Mouse (Mus musculus) heart, adult 2 months (tissue): ENCODE results near the gene Acsl1.

Experiments
- CTCF ChIP-seq: fragments of 200-600 bp; IDR thresholded peaks from 2 replicates; pipeline ENCODE4 v1.8.1; 2022; ENCODE audit warnings: antibody characterized with exemption, mild to moderate bottlenecking, moderate library complexity
- POLR2A ChIP-seq: fragments of 200-500 bp; IDR thresholded peaks from 2 replicates; pipeline ENCODE4 v1.6.1; 2011; ENCODE audit warnings: mild to moderate bottlenecking, low read depth, low read length, control low read depth; ENCODE audit not compliant: insufficient read depth

DNA sequence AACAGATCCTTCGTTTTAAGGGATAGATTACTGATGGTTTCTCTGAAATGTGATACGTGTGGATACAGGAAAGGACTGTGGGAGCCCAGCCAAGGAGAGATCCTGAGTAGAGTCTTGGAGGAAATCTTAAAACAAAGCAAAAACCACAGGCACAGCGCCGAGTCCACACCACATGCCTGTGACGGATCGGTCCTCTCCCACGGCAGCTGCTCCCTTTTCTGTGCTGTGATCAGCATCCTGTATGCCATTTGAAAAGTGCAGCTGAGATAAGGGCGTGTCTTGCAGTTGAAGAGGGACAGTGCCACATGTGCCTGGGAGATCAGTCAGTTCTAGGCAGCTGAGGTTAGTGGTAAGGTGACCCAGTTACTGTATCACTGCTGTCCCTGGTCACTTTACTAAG lies 41.7 kb downstream of the Acsl1 start:
- TF ChIP-seq CTCF (no peak), POLR2A (no peak)
